Mouse (Mus musculus): Measurements from ENCODE around the gene Papln.

The Papln gene

DNA sequence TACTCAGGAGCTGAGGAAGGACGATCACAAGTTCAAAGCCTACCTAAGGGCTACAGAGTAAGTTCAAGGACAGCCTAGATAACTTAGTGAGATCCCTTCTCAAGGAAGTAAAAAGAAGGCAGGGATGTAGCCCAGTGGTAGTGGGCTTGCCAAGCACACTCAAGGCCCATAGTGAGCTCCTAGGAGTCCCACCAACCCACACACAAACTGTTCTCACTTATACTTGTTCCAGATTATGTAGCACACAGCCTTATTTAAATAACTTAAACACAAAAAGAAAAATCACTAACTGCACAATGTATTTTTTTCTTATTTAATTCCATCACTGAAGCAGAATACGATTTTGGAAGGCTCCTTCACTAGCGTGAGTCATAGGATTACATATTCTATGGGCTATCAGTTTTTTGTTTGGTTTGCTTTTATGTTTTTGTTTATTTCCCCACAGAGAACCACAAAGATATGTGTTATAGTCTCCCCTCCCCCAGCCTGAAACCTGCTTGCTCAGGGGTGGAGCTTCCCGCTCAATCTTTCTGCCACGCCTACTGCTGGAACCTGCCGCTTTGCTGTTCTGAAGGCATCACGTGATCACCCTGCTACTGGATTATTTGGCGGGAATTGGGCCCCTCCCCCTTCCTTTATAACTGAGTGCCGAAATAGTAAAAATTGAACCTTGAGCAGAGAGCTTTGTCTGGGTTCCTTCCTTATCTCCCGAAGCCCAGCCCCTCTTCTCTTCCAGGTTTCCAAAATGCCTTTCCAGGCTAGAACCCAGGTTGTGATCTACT is 78.2 kb downstream of the Papln start:
- DNase-seq = no peak

All from cerebellum, adult 11-12 months (tissue).